Mouse (Mus musculus) CH12.LX (cell line): ENCODE results near the gene Arhgef10l.

ENCODE experiments used
- CTCF ChIP-seq, 2 experiments: IDR thresholded peaks in 1 of 2; conservative IDR thresholded peaks in 1 of 2; 2 replicates each; pipeline ENCODE4 v1.5.1; 2011 to 2012; ENCODE audit warnings: low read depth in 2 of 2, low read length in 2 of 2, improper control_type of control experiment in 1 of 2, inconsistent platforms in 1 of 2, mild to moderate bottlenecking in 1 of 2, moderate library complexity in 1 of 2
- ETS1 ChIP-seq: conservative IDR thresholded peaks from 2 replicates; pipeline ENCODE4 v1.6.1; 2012; ENCODE audit warnings: low read depth, mild to moderate bottlenecking, inconsistent platforms, low read length, improper control_type of control experiment, moderate library complexity
- MEF2A ChIP-seq: IDR thresholded peaks from 2 replicates; pipeline ENCODE4 v1.6.1; 2014; ENCODE audit warnings: low read depth, mild to moderate bottlenecking, inconsistent platforms, low read length, improper control_type of control experiment, borderline replicate concordance
- NELFE ChIP-seq: IDR thresholded peaks from 2 replicates; pipeline ENCODE4 v1.6.1; 2011; ENCODE audit warnings: low read depth, low read length, improper control_type of control experiment
- POLR2A ChIP-seq: IDR thresholded peaks from 2 replicates; pipeline ENCODE4 v1.6.1; 2011; ENCODE audit warnings: low read depth, mild to moderate bottlenecking, improper control_type of control experiment, low read length
- TBP ChIP-seq: conservative IDR thresholded peaks from 2 replicates; pipeline ENCODE4 v1.6.1; 2011; ENCODE audit warnings: low read depth, low read length, improper control_type of control experiment
- UBTF ChIP-seq: IDR thresholded peaks from 2 replicates; pipeline ENCODE4 v1.6.1; 2012; ENCODE audit warnings: low read depth, mild to moderate bottlenecking, inconsistent platforms, low read length, improper control_type of control experiment, moderate library complexity
- ZNF384 ChIP-seq: IDR thresholded peaks from 2 replicates; pipeline ENCODE4 v1.6.1; 2012; ENCODE audit warnings: low read depth, low read length, improper control_type of control experiment, inconsistent platforms

DNA sequence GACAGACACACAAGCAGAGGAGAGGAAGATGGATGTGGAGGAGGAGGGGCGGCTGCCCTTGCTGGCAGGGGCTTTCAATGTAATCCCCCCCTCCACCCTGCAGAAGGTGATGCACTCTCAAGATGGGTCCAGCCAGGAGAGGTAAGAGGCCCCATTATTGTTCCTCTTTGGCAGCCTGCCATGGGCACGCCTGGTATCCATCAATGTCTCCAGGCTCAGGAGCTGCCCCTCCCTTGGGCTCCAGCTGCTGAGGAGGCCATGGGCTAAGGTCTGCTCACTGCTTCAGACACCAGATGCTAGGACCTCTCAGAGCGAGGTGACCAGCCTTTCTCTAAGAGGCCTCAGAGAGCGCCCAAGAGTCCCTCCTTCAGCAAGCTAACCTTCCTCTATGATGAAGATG lies 152.0 kb downstream of the Arhgef10l start:
- no peak for TF ChIP-seq POLR2A
- no peak for TF ChIP-seq ETS1
- no peak for TF ChIP-seq UBTF
- TF ChIP-seq CTCF (conservative IDR thresholded peaks at IDR 0.05 in 1 of 2, IDR thresholded peaks at IDR 0.05 in 1 of 2; ENCODE audit: low read depth in 2 of 2, low read length in 2 of 2): no peak
- no peak for TF ChIP-seq MEF2A
- no peak for TF ChIP-seq ZNF384
- no peak for TF ChIP-seq NELFE
- TF ChIP-seq TBP: no peak
